ENCODE assay signal across 24 mouse cellular contexts in genomic region chr3:98077866-98078265, GRCm38 (mm10).
A peak's percentile ranks its signal among the peaks of the same experiment; 100 is the strongest.
DNase-seq lines count a peak whose midpoint lies in the region; ATAC-seq and TF ChIP-seq lines count a peak whose summit lies in the region.
"Had no signal": no experiment of that assay in that cellular context is flagged by ENCODE, and none has a peak within 500 bp of the region (broad histone marks: within the 10 kb centered on the region; RNA-seq: fewer than 3 reads in every experiment).

No protein-coding gene starts in this region.

- 0 out of 2 replicates have a peak, but pooled peaks cover 2% of the 10 kb centered on the region for H3K36me3 ChIP-seq in midbrain, embryonic 14.5 days (ENCODE audit: control insufficient read depth, insufficient read depth, low read length)
- H3K36me3 ChIP-seq in midbrain, embryonic 11.5 days (ENCODE audit: control insufficient read depth, insufficient read depth, low read length): peaks cover 3% of the 10 kb centered on the region; the same call in 1 of the 2 replicates
- H3K36me3 ChIP-seq: G1E had no signal

- 58% methylated on average over 5 of the region's 5 CpGs for WGBS in midbrain, embryonic 14.5 days
- WGBS in midbrain, embryonic 11.5 days: 74% methylated on average over 5 of the region's 5 CpGs

- H3K27me3 ChIP-seq in midbrain, embryonic 14.5 days (ENCODE audit: control insufficient read depth, insufficient read depth, low read length): no peaks in the 10 kb centered on the region
- no peaks in the 10 kb centered on the region for H3K27me3 ChIP-seq in midbrain, embryonic 11.5 days (ENCODE audit: control insufficient read depth, insufficient read depth, low read length)
- H3K27me3 ChIP-seq: CH12.LX; embryonic facial prominence, embryonic 12.5 days; forebrain, embryonic 13.5 days; Patski had no signal

- H3K9me3 ChIP-seq in midbrain, embryonic 14.5 days (ENCODE audit: control insufficient read depth, low read length): no peaks in the 10 kb centered on the region
- no peaks in the 10 kb centered on the region for H3K9me3 ChIP-seq in midbrain, embryonic 11.5 days (ENCODE audit: control insufficient read depth, low read length)
- H3K9me3 ChIP-seq: embryonic facial prominence, embryonic 10.5 days; embryonic facial prominence, embryonic 12.5 days; forebrain, embryonic 13.5 days had no signal

- no peak overlapping the region for H3K9ac ChIP-seq in midbrain, embryonic 14.5 days (replicated peaks; ENCODE audit: low read length)
- no peak overlapping the region for H3K9ac ChIP-seq in midbrain, embryonic 11.5 days (ENCODE audit: low read length)
- H3K9ac ChIP-seq: embryonic facial prominence, embryonic 12.5 days; forebrain, embryonic 13.5 days had no signal

- no peak for DNase-seq in gastrocnemius, adult 2 months
- no peak for DNase-seq in gastrocnemius, postnatal 10 days
- peak; percentile 42 for DNase-seq in midbrain, embryonic 14.5 days
- no peak for DNase-seq in midbrain, embryonic 11.5 days (ENCODE audit: low spot score, missing footprints)
- peak; percentile 76 for DNase-seq in retina, postnatal 7 days (ENCODE audit: low read depth, low spot score)
- DNase-seq in spleen, postnatal 14 days (ENCODE audit: low spot score in 2 of 2): no peak
- DNase-seq: adrenal gland, adult 8-10 months; adrenal gland, postnatal 14 days; adrenal gland, postnatal 36 days; B cell, adult 2 months; cerebellum, adult 11-12 months; cerebellum, adult 2 months; cerebellum, adult 9-10 months; cerebellum, postnatal 10 days; cerebellum, postnatal 25 days had no signal

- intact Hi-C loops in gastrocnemius, adult 2 months (cut with DNase I): no loop called here

- H3K4me1 ChIP-seq in midbrain, embryonic 14.5 days (ENCODE audit: control insufficient read depth, insufficient read depth, low read length): 0 out of 2 replicates have a peak, but pooled peaks cover 3% of the 10 kb centered on the region
- no peaks in the 10 kb centered on the region; the same call in 1 of the 2 replicates for H3K4me1 ChIP-seq in midbrain, embryonic 11.5 days (ENCODE audit: control insufficient read depth, insufficient read depth, low read length)
- H3K4me1 ChIP-seq: forebrain, embryonic 13.5 days had no signal

- no peak overlapping the region for H3K4me3 ChIP-seq in gastrocnemius, adult 2 months
- no peak overlapping the region for H3K4me3 ChIP-seq in midbrain, embryonic 14.5 days (replicated peaks; ENCODE audit: low read depth, low read length)
- H3K4me3 ChIP-seq in midbrain, embryonic 11.5 days (ENCODE audit: low read depth, low read length): no peak overlapping the region
- H3K4me3 ChIP-seq: embryonic facial prominence, embryonic 10.5 days; embryonic facial prominence, embryonic 12.5 days; forebrain, embryonic 13.5 days had no signal

- no peak for TF ChIP-seq CTCF in gastrocnemius, adult 2 months (IDR thresholded peaks at IDR 0.05)

- no peak for ATAC-seq in midbrain, embryonic 14.5 days (ENCODE audit: low FRiP score, low TSS enrichment)
- ATAC-seq in midbrain, embryonic 11.5 days (ENCODE audit: low FRiP score): no peak
- 0 out of 2 replicates have a peak, but pooled peaks have one; percentile 6 for ATAC-seq in granulocyte monocyte progenitor cell, adult 5-6 weeks (replicated peaks; ENCODE audit: poor library complexity, severe bottlenecking)
- ATAC-seq: activated CD4-positive, CD25-positive, alpha-beta regulatory T cell, adult 4 months; CD4-positive, CD25-positive, alpha-beta regulatory T cell, adult 4 months; forebrain, embryonic 13.5 days; Patski had no signal

- peak overlapping the region; percentile 48 for H3K27ac ChIP-seq in gastrocnemius, adult 2 months
- no peak overlapping the region for H3K27ac ChIP-seq in midbrain, embryonic 14.5 days (replicated peaks; ENCODE audit: low read depth, low read length)
- H3K27ac ChIP-seq in midbrain, embryonic 11.5 days (ENCODE audit: low read depth, low read length): no peak overlapping the region
- H3K27ac ChIP-seq: embryonic facial prominence, embryonic 10.5 days; embryonic facial prominence, embryonic 12.5 days; forebrain, embryonic 13.5 days had no signal

- H3K4me2 ChIP-seq in midbrain, embryonic 14.5 days (ENCODE audit: low read length): no peak overlapping the region
- H3K4me2 ChIP-seq in midbrain, embryonic 11.5 days: no peak overlapping the region
- H3K4me2 ChIP-seq: embryonic facial prominence, embryonic 12.5 days; forebrain, embryonic 13.5 days had no signal

Comparison
In these comparisons a context has a peak if more than half of its experiments do, and no peak if none do; other contexts are left out.
1. DNase-seq: peak in midbrain, embryonic 14.5 days (single experiment) and retina, postnatal 7 days (single experiment); none in gastrocnemius, adult 2 months (single experiment), gastrocnemius, postnatal 10 days (single experiment), midbrain, embryonic 11.5 days (single experiment) and spleen, postnatal 14 days (0 of 2).